Mouse (Mus musculus) olfactory bulb, adult 2 months (tissue): ENCODE measurements around the gene Nexmif. TPM values are rescaled to one million over a fixed set of nuclear protein-coding genes. Genes with fewer than 3 reads are reported as not detected.
A peak's percentile ranks its signal among the peaks of the same experiment; 100 is the strongest.

Experiments used
- H3K27ac ChIP-seq: fragments of 200-500 bp; 2 replicates; pipeline ENCODE4 v1.5.1; 2012; ENCODE audit warnings: low read depth, low read length; ENCODE audit not compliant: insufficient read depth
- H3K4me1 ChIP-seq: fragments of 200-500 bp; 2 replicates; pipeline ENCODE4 v1.6.1; 2012; ENCODE audit warnings: low read length; ENCODE audit not compliant: control insufficient read depth, insufficient read depth
- H3K4me3 ChIP-seq: fragments of 200-500 bp; 2 replicates; pipeline ENCODE4 v1.5.1; 2012; ENCODE audit warnings: mild to moderate bottlenecking, low read depth, low read length, moderate library complexity; ENCODE audit not compliant: insufficient read depth
- CTCF ChIP-seq: fragments of 200-500 bp; IDR thresholded peaks from 2 replicates; pipeline ENCODE4 v1.5.1; 2012; ENCODE audit warnings: low read depth, mild to moderate bottlenecking, low read length, moderate library complexity; ENCODE audit not compliant: insufficient read depth
- POLR2A ChIP-seq: fragments of 200-500 bp; IDR thresholded peaks from 2 replicates; pipeline ENCODE4 v1.6.1; 2012; ENCODE audit warnings: mild to moderate bottlenecking, low read depth, low read length, moderate library complexity; ENCODE audit not compliant: insufficient read depth
- WGBS: fragments of 180-500 bp; shearing (Covaris S2); methylation state at CpG from one replicate; pipeline ENCODE4 v1.1.7; 2018; 5-methylcytosine and 5-hydroxymethylcytosine counted together
- polyA plus RNA-seq: library from polyadenylated mRNA; stranded (reverse); fragments of >200 nt; gene quantifications from 2 replicates; pipeline ENCODE4 v1.2.4, GENCODE M21; 2012; ENCODE audit warnings: low replicate concordance; ENCODE audit not compliant: missing spikeins, insufficient read depth, insufficient read length

The Nexmif gene
- polyA plus RNA-seq, result not detected in 2 replicates

GRCm38 (mm10) chrX:104200736-104201591 is at the start of gene Nexmif:
Gene Nexmif (minus strand): TSS chrX:104201185.
- peak within 1 kb of the TSS; percentile 85 for H3K4me3 ChIP-seq
- TF ChIP-seq POLR2A, result peak; percentile 29; the same call in 1 of the 2 replicates
- no peak for TF ChIP-seq CTCF
- peak within 1 kb of the TSS; percentile 97 for H3K27ac ChIP-seq
- WGBS, result 29% methylated on average over 70 of the region's 70 CpGs
- no peaks in the 10 kb centered on the region for H3K4me1 ChIP-seq

- 88% methylated on average over 2 of the region's 2 CpGs for WGBS
- no peak overlapping the region for H3K27ac ChIP-seq
- no peak overlapping the region for H3K4me3 ChIP-seq
- TF ChIP-seq POLR2A, result no peak
- no peak for TF ChIP-seq CTCF
- H3K4me1 ChIP-seq, result no peaks in the 10 kb centered on the region
Measured at GRCm38 (mm10) chrX:104208701-104209100, 7.7 kb upstream of the Nexmif start.

DNA sequence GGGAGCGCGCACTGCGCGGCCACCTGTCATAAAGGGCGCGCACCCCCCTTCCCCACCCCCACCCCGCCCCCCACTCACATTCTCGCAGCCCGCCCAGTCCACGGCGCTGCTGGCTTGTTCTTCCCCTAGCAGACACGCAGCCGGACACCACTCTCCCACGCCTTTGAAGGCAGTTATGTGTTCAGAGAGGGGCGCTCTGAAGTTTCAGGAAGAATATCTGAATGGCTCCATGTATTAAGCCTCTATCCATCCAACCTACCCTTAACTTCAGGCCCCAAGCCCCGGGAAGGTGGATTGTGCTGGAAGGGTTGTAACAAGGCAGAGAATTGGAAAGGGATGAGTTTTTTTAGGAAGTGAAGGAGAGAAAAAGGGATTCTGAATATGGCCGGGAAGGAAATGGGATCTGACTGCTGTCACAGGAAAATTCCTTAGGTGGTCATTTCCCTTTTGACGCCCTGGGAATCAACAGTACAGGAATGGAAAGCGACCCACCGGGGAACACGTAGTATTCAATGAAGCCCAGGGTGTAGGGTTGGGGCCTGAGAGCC is 681 bp upstream of the Nexmif start:
- no peak for TF ChIP-seq POLR2A
- TF ChIP-seq CTCF, result no peak
- Histone ChIP-seq H3K27ac (peak overlapping the region; percentile 97; the same call in 1 of the 2 replicates), H3K4me1 (no peaks in the 10 kb centered on the region), H3K4me3 (peak overlapping the region; percentile 85)
- WGBS, result 20% methylated on average over 21 of the region's 21 CpGs

DNA sequence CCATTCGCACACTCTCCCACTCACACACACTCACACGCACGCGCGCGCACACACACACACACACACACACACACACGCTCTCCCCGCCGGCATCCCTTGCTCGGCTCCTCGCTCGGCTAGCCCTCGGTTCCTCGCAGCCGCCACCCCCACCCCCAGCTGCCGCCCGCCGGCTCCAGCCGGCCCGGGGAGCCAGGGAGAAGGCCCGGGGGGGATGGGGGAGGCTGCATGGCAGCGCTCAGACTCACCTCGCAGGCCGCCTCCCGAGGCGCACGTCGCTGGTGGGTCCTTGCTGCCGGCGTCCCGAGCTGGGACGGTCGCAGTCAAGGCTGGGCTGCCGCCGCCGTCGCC is 623 bp downstream of the Nexmif start:
- H3K27ac ChIP-seq, result peak overlapping the region; percentile 93
- TF ChIP-seq POLR2A (no peak), CTCF (no peak)
- no peaks in the 10 kb centered on the region for H3K4me1 ChIP-seq
- H3K4me3 ChIP-seq, result peak overlapping the region; percentile 85
- 20% methylated on average over 29 of the region's 37 CpGs for WGBS

GRCm38 (mm10) chrX:104199611-104200387 is 1.2 kb downstream of the Nexmif start:
- Histone ChIP-seq H3K4me1 (no peaks in the 10 kb centered on the region), H3K27ac (peak overlapping the region; percentile 93), H3K4me3 (peak overlapping the region; percentile 85)
- WGBS, result 35% methylated on average over 90 of the region's 100 CpGs
- TF ChIP-seq POLR2A (no peak), CTCF (no peak)

DNA sequence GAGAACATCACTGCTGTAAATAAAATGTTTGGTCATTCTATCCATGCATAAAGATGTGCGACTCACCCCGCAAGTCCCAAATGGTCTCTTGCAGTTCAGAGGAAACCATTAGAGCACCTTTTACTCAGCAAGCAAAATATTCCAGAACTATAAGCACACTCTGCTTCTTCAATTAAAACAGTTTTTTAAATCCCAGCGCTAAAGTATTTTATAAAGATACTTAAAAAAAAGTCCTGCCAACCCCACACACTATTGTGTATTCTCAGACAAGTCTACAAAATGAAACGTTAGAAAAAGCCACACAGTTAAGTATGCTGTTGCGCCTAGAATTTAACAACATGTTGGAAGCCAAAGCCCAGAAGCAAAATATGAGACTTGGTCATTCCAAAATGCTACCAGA is 1.9 kb downstream of the Nexmif start:
- Histone ChIP-seq H3K4me3 (no peak overlapping the region), H3K4me1 (no peaks in the 10 kb centered on the region), H3K27ac (no peak overlapping the region)
- no peak for TF ChIP-seq CTCF
- no peak for TF ChIP-seq POLR2A
- WGBS, result 38% methylated on average over 5 of the region's 5 CpGs

- TF ChIP-seq CTCF, result no peak
- TF ChIP-seq POLR2A, result no peak
- Histone ChIP-seq H3K27ac (no peak overlapping the region), H3K4me3 (no peak overlapping the region), H3K4me1 (no peaks in the 10 kb centered on the region)
- 77% methylated on average over 5 of the region's 5 CpGs for WGBS
Measured at GRCm38 (mm10) chrX:104196561-104196960, 4.4 kb downstream of the Nexmif start.

DNA sequence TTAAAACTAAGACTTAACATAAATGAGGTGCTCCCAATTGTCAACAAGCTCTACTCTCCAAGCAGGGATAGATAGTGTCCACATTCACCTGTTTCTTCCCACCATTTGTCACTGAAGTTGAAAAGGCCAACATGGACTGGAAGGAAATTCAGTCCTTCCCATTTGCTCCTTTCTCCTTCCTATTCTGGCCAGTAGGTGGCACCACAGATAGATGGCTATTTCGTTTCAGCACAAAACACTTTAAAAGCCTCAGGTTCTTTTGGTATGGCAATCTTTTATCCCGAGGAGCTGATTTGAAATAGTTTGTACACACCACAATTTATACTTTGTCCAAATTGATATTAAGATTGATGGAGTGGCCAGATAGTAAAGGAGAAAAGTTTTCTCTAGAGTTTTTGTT is 21.7 kb downstream of the Nexmif start:
- H3K27ac ChIP-seq, result no peak overlapping the region
- no peak for TF ChIP-seq POLR2A
- TF ChIP-seq CTCF, result no peak
- no peak overlapping the region for H3K4me3 ChIP-seq
- WGBS, result 18% methylated on average over 2 of the region's 2 CpGs
- H3K4me1 ChIP-seq, result no peaks in the 10 kb centered on the region
